Mouse (Mus musculus) lung, adult 2 months (tissue): ENCODE measurements around the gene Pnpla2. TPM values are rescaled to one million over a fixed set of nuclear protein-coding genes. Genes with fewer than 3 reads are reported as not detected.
A peak's percentile ranks its signal among the peaks of the same experiment; 100 is the strongest.

Experiments
- DNase-seq: peaks from one replicate; pipeline ENCODE4 v3.0.0; 2022
- H3K4me1 ChIP-seq: fragments of 200-500 bp; 2 replicates; pipeline ENCODE4 v1.6.1; 2011; ENCODE audit warnings: low read length; ENCODE audit not compliant: control insufficient read depth, insufficient read depth
- H3K4me3 ChIP-seq: fragments of 200-500 bp; replicated peaks from 2 replicates; pipeline ENCODE3; 2011; ENCODE audit warnings: low read depth, mild to moderate bottlenecking, control low read depth, low read length; ENCODE audit errors: extremely low read depth
- CTCF ChIP-seq: fragments of 200-500 bp; IDR thresholded peaks from 2 replicates; pipeline ENCODE4 v1.5.1; 2011; ENCODE audit warnings: mild to moderate bottlenecking, low read length, control low read depth; ENCODE audit not compliant: insufficient read depth
- POLR2A ChIP-seq: fragments of 200-500 bp; IDR thresholded peaks from 2 replicates; pipeline ENCODE4 v1.6.1; 2011; ENCODE audit warnings: low read depth, mild to moderate bottlenecking, control low read depth, low read length, borderline replicate concordance; ENCODE audit errors: extremely low read depth
- WGBS: fragments of 180-500 bp; shearing (Covaris S2); methylation state at CpG from one replicate; pipeline ENCODE4 v1.1.7; 2018; 5-methylcytosine and 5-hydroxymethylcytosine counted together
- polyA plus RNA-seq: library from polyadenylated mRNA; depleted of rRNA; stranded (reverse); fragments of >200 nt; gene quantifications from 2 replicates; pipeline ENCODE4 v1.2.3, GENCODE M21; 2012

Pnpla2 gene
- polyA plus RNA-seq, 1 experiment = 289 TPM

- WGBS = 14% methylated on average over 4 of the region's 4 CpGs
- no peak for TF ChIP-seq CTCF
- no peak for TF ChIP-seq POLR2A
Observed at GRCm38 (mm10) chr7:141477578-141478269, 22.7 kb downstream of the Pnpla2 start.

GRCm38 (mm10) chr7:141478270-141478748 lies 23.3 kb downstream of the Pnpla2 start:
- H3K4me1 ChIP-seq = peaks cover 23% of the 10 kb centered on the region
- H3K4me3 ChIP-seq = no peak overlapping the region
- WGBS = 36% methylated on average over 5 of the region's 5 CpGs
- no peak for DNase-seq
- TF ChIP-seq POLR2A (no peak), CTCF (no peak)

More at GRCm38 (mm10) chr7:141477578-141478269, 22.7 kb downstream of the Pnpla2 start:
- H3K4me1 ChIP-seq = peaks cover 23% of the 10 kb centered on the region
- H3K4me3 ChIP-seq = no peak overlapping the region
- DNase-seq = peak; percentile 25

GRCm38 (mm10) chr7:141480842-141481497 lies 26.0 kb downstream of the Pnpla2 start:
- Histone ChIP-seq H3K4me3 (no peak overlapping the region), H3K4me1 (peaks cover 21% of the 10 kb centered on the region)
- 12% methylated on average over 10 of the region's 10 CpGs for WGBS

GRCm38 (mm10) chr7:141481498-141482401 lies 26.8 kb downstream of the Pnpla2 start:
- TF ChIP-seq POLR2A (no peak), CTCF (peak; percentile 52)
- Histone ChIP-seq H3K4me3 (peak overlapping the region; percentile 46), H3K4me1 (peaks cover 21% of the 10 kb centered on the region)
- DNase-seq = peak; percentile 53
- 2% methylated on average over 76 of the region's 81 CpGs for WGBS

More at GRCm38 (mm10) chr7:141480842-141481497, 26.0 kb downstream of the Pnpla2 start:
- TF ChIP-seq POLR2A (no peak), CTCF (peak; percentile 99)
- peak; percentile 65 for DNase-seq

- no peak for TF ChIP-seq POLR2A
- no peak for TF ChIP-seq CTCF
- 48% methylated on average over 11 of the region's 11 CpGs for WGBS
- DNase-seq = no peak
- H3K4me3 ChIP-seq = no peak overlapping the region
- peaks cover 15% of the 10 kb centered on the region for H3K4me1 ChIP-seq
Observed at GRCm38 (mm10) chr7:141482531-141483024, 27.6 kb downstream of the Pnpla2 start.

- H3K4me3 ChIP-seq = no peak overlapping the region
- TF ChIP-seq POLR2A (no peak), CTCF (no peak)
- WGBS = 77% methylated on average over 6 of the region's 6 CpGs
- no peak for DNase-seq
- H3K4me1 ChIP-seq = peaks cover 9% of the 10 kb centered on the region
Observed at GRCm38 (mm10) chr7:141483114-141483653, 28.2 kb downstream of the Pnpla2 start.

GRCm38 (mm10) chr7:141484186-141485120 lies 29.5 kb downstream of the Pnpla2 start:
- no peak for DNase-seq
- Histone ChIP-seq H3K4me3 (no peak overlapping the region), H3K4me1 (peaks cover 9% of the 10 kb centered on the region)
- TF ChIP-seq CTCF = no peak
- no peak for TF ChIP-seq POLR2A
- WGBS = 71% methylated on average over 5 of the region's 5 CpGs

GRCm38 (mm10) chr7:141485186-141485585 lies 30.2 kb downstream of the Pnpla2 start:
- H3K4me1 ChIP-seq = peaks cover 9% of the 10 kb centered on the region
- DNase-seq = no peak
- no peak for TF ChIP-seq POLR2A
- no peak for TF ChIP-seq CTCF
- 83% methylated on average over 2 of the region's 2 CpGs for WGBS
- no peak overlapping the region for H3K4me3 ChIP-seq
